Mouse (Mus musculus) kidney, postnatal 0 days (tissue): ENCODE data around the gene 1810010D01Rik. TPM values are rescaled to one million over a fixed set of nuclear protein-coding genes. Genes with fewer than 3 reads are reported as not detected.

Experiments
- ATAC-seq: fragments of 200-750 bp; cut with Nextera tagmentation; replicated peaks from 2 replicates; pipeline ENCODE4 v1.8.0; 2017; ENCODE audit warnings: low read depth, moderate number of reproducible peaks, moderate TSS enrichment, moderate library complexity; ENCODE audit not compliant: low FRiP score
- DNase-seq: peaks from one replicate; pipeline ENCODE4 v3.0.0-alpha.2; 2016; ENCODE audit warnings: low spot score
- H3K27ac ChIP-seq: fragments of 300-500 bp; sonication (generic); 2 replicates; pipeline ENCODE4 v1.5.1; 2014; ENCODE audit warnings: mild to moderate bottlenecking
- H3K27me3 ChIP-seq: fragments of 300-500 bp; sonication (generic); 2 replicates; pipeline ENCODE4 v1.6.1; 2014; ENCODE audit warnings: low read length, mixed read lengths; ENCODE audit not compliant: insufficient read depth
- H3K36me3 ChIP-seq: fragments of 300-500 bp; sonication (generic); 2 replicates; pipeline ENCODE4 v1.6.1; 2014; ENCODE audit warnings: low read length, mixed read lengths; ENCODE audit not compliant: insufficient read depth
- H3K4me1 ChIP-seq: fragments of 300-500 bp; sonication (generic); replicated peaks from 2 replicates; pipeline ENCODE4 v1.6.1; 2014; ENCODE audit warnings: antibody characterized with exemption, low read length, mixed read lengths; ENCODE audit not compliant: insufficient read depth
- H3K4me2 ChIP-seq: fragments of 300-500 bp; sonication (generic); 2 replicates; pipeline ENCODE4 v1.6.1; 2014; ENCODE audit warnings: mild to moderate bottlenecking, low read length, moderate library complexity, mixed read lengths
- H3K4me3 ChIP-seq: fragments of 300-500 bp; sonication (generic); replicated peaks from 2 replicates; pipeline ENCODE4 v1.5.1; 2014; ENCODE audit warnings: low read depth, low read length
- H3K9ac ChIP-seq: fragments of 300-500 bp; sonication (generic); 2 replicates; pipeline ENCODE4 v1.6.1; 2014; ENCODE audit warnings: low read depth, low read length
- H3K9me3 ChIP-seq: fragments of 300-500 bp; sonication (generic); replicated peaks from 2 replicates; pipeline ENCODE4 v1.6.1; 2016; ENCODE audit warnings: low read length, inconsistent platforms, mixed read lengths
- CTCF ChIP-seq: IDR thresholded peaks from 2 replicates; pipeline ENCODE4 v1.5.1; 2016; ENCODE audit warnings: antibody characterized with exemption, low read depth, mild to moderate bottlenecking, moderate library complexity
- WGBS: fragments of 180-500 bp; shearing (Covaris S2); extraction: QIAGEN DNeasy Blood & Tissue Kit; methylation state at CpG from one replicate; pipeline ENCODE4 v1.1.7; 2014; 5-methylcytosine and 5-hydroxymethylcytosine counted together
- polyA plus RNA-seq: library from polyadenylated mRNA; unstranded; fragments of >200 nt; fragmentation: Nextera tagmentation; extraction: Ambion mirVana; gene quantifications from 2 replicates; pipeline ENCODE4 v1.2.1, GENCODE M21; 2015

1810010D01Rik gene
- polyA plus RNA-seq, 1 experiment from 2014 or later = not detected

DNA sequence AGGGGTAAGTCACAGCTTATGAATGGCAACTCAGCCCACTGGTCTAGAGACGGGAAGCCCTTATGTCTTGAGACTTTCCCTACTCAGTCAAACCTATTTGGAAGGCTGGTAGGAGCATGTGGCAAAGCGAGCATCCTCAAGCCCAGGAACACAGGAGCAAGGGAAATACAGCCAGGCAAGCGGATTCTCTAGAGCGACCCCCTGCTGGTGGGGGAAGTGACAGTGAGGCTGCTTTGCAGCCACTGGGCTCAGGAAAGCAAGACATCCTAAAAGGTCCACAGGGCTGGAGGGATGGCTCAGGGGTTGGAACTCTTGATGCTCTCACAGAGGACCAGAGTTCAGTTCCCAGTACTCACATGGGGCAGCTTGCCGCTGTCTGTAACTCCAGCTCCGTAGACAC is 11.6 kb downstream of the 1810010D01Rik start:
- no peaks in the 10 kb centered on the region for H3K36me3 ChIP-seq
- WGBS = 91% methylated on average over 6 of the region's 6 CpGs
- ATAC-seq (no peak), DNase-seq (no peak)
- H3K9me3 ChIP-seq = no peaks in the 10 kb centered on the region
- H3K9ac ChIP-seq = no peak overlapping the region
- no peak overlapping the region for H3K4me2 ChIP-seq
- no peak overlapping the region for H3K4me3 ChIP-seq
- no peak for TF ChIP-seq CTCF
- H3K27ac ChIP-seq = no peak overlapping the region
- H3K27me3 ChIP-seq = no peaks in the 10 kb centered on the region
- H3K4me1 ChIP-seq = peaks cover 18% of the 10 kb centered on the region

DNA sequence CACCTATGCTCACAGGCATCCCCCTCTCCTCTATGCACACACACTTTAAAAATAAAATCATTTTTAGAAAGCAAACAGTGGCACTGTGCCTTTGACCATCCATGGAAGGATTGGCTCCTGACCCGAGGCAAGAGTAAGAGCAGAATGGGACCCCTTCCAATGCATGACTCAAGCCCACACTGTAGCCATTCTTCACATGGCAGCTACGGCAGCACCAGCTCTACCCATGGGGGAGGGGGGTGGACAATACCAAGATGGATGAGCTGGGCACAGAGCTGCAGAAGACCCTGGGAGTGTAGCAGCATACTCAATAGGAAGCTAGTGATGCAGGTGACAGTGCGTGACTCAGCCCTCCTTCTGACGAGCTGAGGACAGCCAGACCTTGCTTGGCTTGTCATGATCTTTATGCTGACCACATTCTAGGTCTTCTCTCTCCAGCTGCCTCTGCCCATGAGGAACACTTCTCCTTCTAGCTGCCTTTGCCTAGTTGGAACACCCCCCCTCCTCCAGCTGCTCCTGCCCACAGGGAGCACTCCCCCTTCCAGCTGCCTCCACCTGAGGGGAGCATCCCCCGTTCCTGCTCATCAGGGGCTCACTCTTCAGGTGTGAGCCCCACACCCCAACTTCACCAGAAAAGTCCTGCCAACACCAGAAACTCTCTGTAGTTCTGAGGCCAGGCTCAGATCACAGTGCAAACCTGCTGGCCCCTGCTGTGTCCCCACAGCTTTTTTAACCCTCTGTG is 12.6 kb downstream of the 1810010D01Rik start:
- ATAC-seq (no peak), DNase-seq (no peak)
- TF ChIP-seq CTCF = no peak
- H3K4me1 ChIP-seq = peaks cover 18% of the 10 kb centered on the region
- no peak overlapping the region for H3K9ac ChIP-seq
- no peak overlapping the region for H3K27ac ChIP-seq
- no peaks in the 10 kb centered on the region for H3K36me3 ChIP-seq
- no peak overlapping the region for H3K4me3 ChIP-seq
- WGBS = 55% methylated on average over 5 of the region's 5 CpGs
- H3K9me3 ChIP-seq = no peaks in the 10 kb centered on the region
- no peak overlapping the region for H3K4me2 ChIP-seq
- H3K27me3 ChIP-seq = no peaks in the 10 kb centered on the region

DNA sequence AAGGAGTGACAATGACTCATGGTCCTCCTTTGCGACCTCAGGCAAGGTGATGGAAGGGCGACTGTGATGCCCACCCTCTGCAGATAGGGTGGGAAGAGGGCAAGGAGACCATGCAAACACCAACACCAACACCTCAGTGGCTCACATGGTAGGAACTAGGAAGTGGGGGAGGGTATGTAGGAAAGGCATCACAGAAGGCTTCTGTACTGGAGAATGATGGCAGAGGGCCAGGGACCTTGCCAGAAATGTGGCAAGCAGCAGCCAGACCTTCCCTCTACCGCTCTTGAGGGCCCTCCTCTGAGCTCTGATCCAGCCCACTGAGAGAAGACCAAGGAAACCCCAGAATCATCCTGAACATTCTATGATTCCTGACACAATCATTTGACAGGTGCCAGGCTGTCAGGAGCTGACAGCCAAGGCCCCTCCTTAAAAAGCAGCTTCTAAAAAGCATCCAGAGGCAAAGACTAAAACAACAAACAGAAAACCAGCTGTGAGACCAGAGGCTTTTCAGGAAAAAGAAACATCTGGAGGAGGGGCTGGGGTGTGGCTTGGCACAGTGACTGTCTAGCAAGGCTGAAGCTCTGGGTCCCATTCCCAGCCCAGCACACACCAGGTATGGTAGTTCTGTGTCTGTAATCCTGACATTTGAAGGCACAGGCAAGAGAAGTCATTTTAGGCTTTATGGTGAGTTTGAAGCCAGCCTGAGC is 13.3 kb downstream of the 1810010D01Rik start:
- H3K4me2 ChIP-seq = no peak overlapping the region
- no peak overlapping the region for H3K27ac ChIP-seq
- H3K27me3 ChIP-seq = no peaks in the 10 kb centered on the region
- H3K9me3 ChIP-seq = no peaks in the 10 kb centered on the region
- H3K36me3 ChIP-seq = no peaks in the 10 kb centered on the region
- 61% methylated on average over 3 of the region's 3 CpGs for WGBS
- H3K4me1 ChIP-seq = peaks cover 18% of the 10 kb centered on the region
- no peak for TF ChIP-seq CTCF
- H3K4me3 ChIP-seq = no peak overlapping the region
- DNase-seq = peak; percentile 81
- ATAC-seq = no peak
- H3K9ac ChIP-seq = no peak overlapping the region

DNA sequence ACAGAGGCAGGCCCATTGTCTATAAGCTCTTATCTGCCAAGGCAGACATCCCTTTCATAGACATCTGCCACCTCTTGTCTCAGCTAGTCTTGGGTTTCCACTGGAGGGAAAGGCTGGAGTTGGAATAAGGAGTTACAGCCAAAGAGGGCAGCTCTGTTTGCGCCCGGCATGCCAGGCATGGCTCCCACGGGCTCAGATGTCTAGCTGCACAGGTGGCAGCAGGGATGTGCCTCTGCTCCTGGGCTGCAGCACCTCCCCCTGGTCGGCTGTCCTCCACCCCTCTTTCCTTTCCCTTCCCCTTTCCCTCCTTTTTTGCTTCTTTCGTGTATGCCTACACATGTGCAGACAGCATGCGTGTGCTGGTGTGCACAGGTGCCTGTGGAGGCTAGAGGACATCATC is 15.1 kb downstream of the 1810010D01Rik start:
- Histone ChIP-seq H3K27ac (no peak overlapping the region), H3K27me3 (no peaks in the 10 kb centered on the region), H3K9me3 (no peaks in the 10 kb centered on the region), H3K9ac (no peak overlapping the region), H3K4me2 (no peak overlapping the region), H3K4me3 (no peak overlapping the region), H3K36me3 (no peaks in the 10 kb centered on the region), H3K4me1 (peaks cover 18% of the 10 kb centered on the region)
- ATAC-seq = peak; percentile 20; the same call in 1 of the 2 replicates
- WGBS = 58% methylated on average over 6 of the region's 6 CpGs
- peak; percentile 69 for DNase-seq
- peak; percentile 45 for TF ChIP-seq CTCF

DNA sequence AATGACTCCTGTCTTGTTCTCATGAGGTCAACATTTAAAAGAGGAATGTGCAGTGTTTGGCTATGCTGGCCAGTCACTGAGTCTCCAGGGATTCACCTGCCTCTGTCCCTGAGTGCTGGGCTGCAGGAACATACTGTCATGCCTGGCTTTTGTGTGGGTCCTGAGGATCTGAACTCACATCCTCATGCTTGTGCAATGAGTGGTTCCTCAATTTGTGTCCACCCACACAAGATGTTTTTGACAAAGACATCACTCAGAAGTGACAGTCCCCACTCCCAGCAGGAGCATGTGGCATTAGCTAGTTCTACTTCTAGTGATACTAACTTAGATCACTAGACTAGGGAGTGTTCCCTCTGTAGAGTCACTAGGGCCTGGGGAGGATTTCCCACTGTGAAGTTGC is 17.4 kb downstream of the 1810010D01Rik start:
- H3K4me3 ChIP-seq = no peak overlapping the region
- TF ChIP-seq CTCF = no peak

DNA sequence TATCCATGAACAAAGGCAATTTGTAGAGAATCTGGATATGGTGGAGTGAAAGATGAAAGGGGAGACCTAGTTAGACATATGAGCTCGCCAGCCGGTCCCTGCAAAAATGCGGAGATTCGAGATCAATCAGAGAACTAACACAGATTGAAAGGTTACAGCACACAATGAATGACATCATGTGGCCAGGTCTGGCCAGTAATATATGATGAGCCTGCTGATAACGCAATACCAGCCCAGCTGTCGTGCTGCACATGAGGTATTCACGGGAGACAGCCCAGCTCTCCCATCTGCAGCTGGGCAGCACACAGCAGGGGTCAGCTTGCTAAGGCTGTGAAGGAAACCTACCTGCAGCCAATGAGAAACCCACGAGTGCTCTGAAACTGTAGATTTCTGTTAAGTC is 18.6 kb downstream of the 1810010D01Rik start:
- Histone ChIP-seq H3K27ac (no peak overlapping the region), H3K4me2 (no peak overlapping the region), H3K4me3 (no peak overlapping the region), H3K9ac (no peak overlapping the region), H3K9me3 (no peaks in the 10 kb centered on the region), H3K4me1 (peaks cover 6% of the 10 kb centered on the region), H3K36me3 (no peaks in the 10 kb centered on the region), H3K27me3 (no peaks in the 10 kb centered on the region)
- no peak for ATAC-seq
- WGBS = 53% methylated on average over 8 of the region's 8 CpGs
- no peak for TF ChIP-seq CTCF
- no peak for DNase-seq

More for the DNA sequence above, 17.4 kb downstream of the 1810010D01Rik start:
- ATAC-seq = no peak
- H3K9me3 ChIP-seq = no peaks in the 10 kb centered on the region
- no peaks in the 10 kb centered on the region for H3K36me3 ChIP-seq
- no peaks in the 10 kb centered on the region for H3K27me3 ChIP-seq
- no peak overlapping the region for H3K4me2 ChIP-seq
- peaks cover 18% of the 10 kb centered on the region for H3K4me1 ChIP-seq
- no peak overlapping the region for H3K9ac ChIP-seq
- H3K27ac ChIP-seq = no peak overlapping the region
- no peak for DNase-seq
